Mouse (Mus musculus) forebrain, embryonic 14.5 days (tissue): Measurements from ENCODE around the gene Pdzk1. TPM values are rescaled to one million over a fixed set of nuclear protein-coding genes. Genes with fewer than 3 reads are reported as not detected.

ENCODE experiments used
- ATAC-seq: fragments of 200-750 bp; cut with Nextera tagmentation; 2 replicates; pipeline ENCODE4 v1.8.0; 2017; ENCODE audit warnings: mild to moderate bottlenecking, moderate library complexity
- DNase-seq: peaks from one replicate; pipeline ENCODE4 v3.0.0-alpha.2; 2015; ENCODE audit warnings: low spot score
- H3K27ac ChIP-seq: fragments of 300-500 bp; sonication (generic); 2 replicates; pipeline ENCODE4 v1.5.1; 2014; ENCODE audit warnings: low read depth, mild to moderate bottlenecking, control low read depth, low read length, moderate library complexity
- H3K27me3 ChIP-seq: fragments of 300-500 bp; sonication (generic); replicated peaks from 2 replicates; pipeline ENCODE4 v1.6.1; 2014; ENCODE audit warnings: low read length, control low read depth, mixed read lengths; ENCODE audit not compliant: control insufficient read depth, insufficient read depth
- H3K36me3 ChIP-seq: fragments of 300-500 bp; sonication (generic); 2 replicates; pipeline ENCODE4 v1.6.1; 2014; ENCODE audit warnings: low read length, control low read depth; ENCODE audit not compliant: control insufficient read depth, insufficient read depth
- H3K4me1 ChIP-seq: fragments of 300-500 bp; sonication (generic); 2 replicates; pipeline ENCODE4 v1.6.1; 2014; ENCODE audit warnings: antibody characterized with exemption, low read length, control low read depth; ENCODE audit not compliant: control insufficient read depth, insufficient read depth
- H3K4me2 ChIP-seq: fragments of 300-500 bp; sonication (generic); 2 replicates; pipeline ENCODE4 v1.6.1; 2014; ENCODE audit warnings: mild to moderate bottlenecking, control low read depth, low read length
- H3K4me3 ChIP-seq: fragments of 300-500 bp; sonication (generic); 2 replicates; pipeline ENCODE4 v1.5.1; 2014; ENCODE audit warnings: low read depth, low read length, control low read depth
- H3K9ac ChIP-seq: fragments of 300-500 bp; sonication (generic); 2 replicates; pipeline ENCODE4 v1.6.1; 2014; ENCODE audit warnings: mild to moderate bottlenecking, low read length, control low read depth, moderate library complexity
- H3K9me3 ChIP-seq: fragments of 300-500 bp; sonication (generic); replicated peaks from 2 replicates; pipeline ENCODE4 v1.6.1; 2016; ENCODE audit warnings: low read length, control low read depth, mixed read lengths; ENCODE audit not compliant: control insufficient read depth
- WGBS: fragments of 180-500 bp; shearing (Covaris S2); extraction: QIAGEN DNeasy Blood & Tissue Kit; methylation state at CpG from one replicate; pipeline ENCODE4 v1.1.7; 2014; 5-methylcytosine and 5-hydroxymethylcytosine counted together
- polyA plus RNA-seq: library from polyadenylated mRNA; unstranded; fragments of >200 nt; fragmentation: Nextera tagmentation; extraction: Ambion mirVana; gene quantifications from 2 replicates; pipeline ENCODE4 v1.2.1, GENCODE M21; 2014

Gene Pdzk1
- polyA plus RNA-seq, 1 experiment from 2014 or later = not detected

GRCm38 (mm10) chr3:96812395-96813091, 16.5 kb upstream of the Pdzk1 start:
- WGBS = 46% methylated on average over 20 of the region's 20 CpGs
- Histone ChIP-seq H3K27ac (no peak overlapping the region), H3K4me3 (no peak overlapping the region), H3K36me3 (no peaks in the 10 kb centered on the region), H3K9me3 (no peaks in the 10 kb centered on the region), H3K27me3 (no peaks in the 10 kb centered on the region), H3K9ac (no peak overlapping the region), H3K4me2 (no peak overlapping the region; the same call in 1 of the 2 replicates), H3K4me1 (no peaks in the 10 kb centered on the region)
- DNase-seq (peak; percentile 73), ATAC-seq (no peak)

GRCm38 (mm10) chr3:96813106-96813505, 16.0 kb upstream of the Pdzk1 start:
- H3K4me2 ChIP-seq = no peak overlapping the region; the same call in 1 of the 2 replicates
- DNase-seq (peak; percentile 43), ATAC-seq (no peak)
- no peaks in the 10 kb centered on the region for H3K9me3 ChIP-seq
- H3K4me3 ChIP-seq = no peak overlapping the region
- no peaks in the 10 kb centered on the region for H3K27me3 ChIP-seq
- H3K9ac ChIP-seq = no peak overlapping the region
- H3K36me3 ChIP-seq = no peaks in the 10 kb centered on the region
- no peaks in the 10 kb centered on the region for H3K4me1 ChIP-seq
- no peak overlapping the region for H3K27ac ChIP-seq
- WGBS = 47% methylated on average over 9 of the region's 9 CpGs

- no peaks in the 10 kb centered on the region for H3K9me3 ChIP-seq
- DNase-seq (no peak), ATAC-seq (no peak)
- WGBS = 67% methylated on average over 7 of the region's 7 CpGs
- H3K4me3 ChIP-seq = no peak overlapping the region
- H3K4me1 ChIP-seq = no peaks in the 10 kb centered on the region
- no peaks in the 10 kb centered on the region for H3K27me3 ChIP-seq
- no peak overlapping the region for H3K4me2 ChIP-seq
- no peak overlapping the region for H3K9ac ChIP-seq
- H3K27ac ChIP-seq = no peak overlapping the region
- H3K36me3 ChIP-seq = no peaks in the 10 kb centered on the region
Observed at GRCm38 (mm10) chr3:96813591-96814244, 15.4 kb upstream of the Pdzk1 start.

- WGBS = 72% methylated on average over 6 of the region's 6 CpGs
- no peak overlapping the region for H3K27ac ChIP-seq
- ATAC-seq = no peak
Observed at GRCm38 (mm10) chr3:96814342-96814741, 14.7 kb upstream of the Pdzk1 start.

GRCm38 (mm10) chr3:96820116-96820915, 8.8 kb upstream of the Pdzk1 start:
- DNase-seq (no peak), ATAC-seq (no peak)
- no peaks in the 10 kb centered on the region for H3K9me3 ChIP-seq
- 84% methylated on average over 6 of the region's 6 CpGs for WGBS
- no peak overlapping the region for H3K27ac ChIP-seq
- H3K36me3 ChIP-seq = no peaks in the 10 kb centered on the region
- H3K4me2 ChIP-seq = no peak overlapping the region
- H3K4me1 ChIP-seq = no peaks in the 10 kb centered on the region
- H3K9ac ChIP-seq = no peak overlapping the region
- H3K27me3 ChIP-seq = no peaks in the 10 kb centered on the region
- no peak overlapping the region for H3K4me3 ChIP-seq

More at GRCm38 (mm10) chr3:96814342-96814741, 14.7 kb upstream of the Pdzk1 start:
- H3K9ac ChIP-seq = no peak overlapping the region
- H3K4me2 ChIP-seq = no peak overlapping the region
- H3K4me1 ChIP-seq = no peaks in the 10 kb centered on the region
- H3K36me3 ChIP-seq = no peaks in the 10 kb centered on the region
- H3K9me3 ChIP-seq = no peaks in the 10 kb centered on the region
- H3K27me3 ChIP-seq = no peaks in the 10 kb centered on the region
- no peak overlapping the region for H3K4me3 ChIP-seq
- DNase-seq = no peak

GRCm38 (mm10) chr3:96821581-96821980, 7.5 kb upstream of the Pdzk1 start:
- H3K27me3 ChIP-seq = no peaks in the 10 kb centered on the region
- WGBS = 86% methylated on average over 4 of the region's 4 CpGs
- ATAC-seq (no peak), DNase-seq (no peak)
- no peak overlapping the region for H3K4me2 ChIP-seq
- H3K9me3 ChIP-seq = no peaks in the 10 kb centered on the region
- H3K27ac ChIP-seq = no peak overlapping the region
- H3K4me3 ChIP-seq = no peak overlapping the region
- no peaks in the 10 kb centered on the region for H3K4me1 ChIP-seq
- no peak overlapping the region for H3K9ac ChIP-seq
- H3K36me3 ChIP-seq = no peaks in the 10 kb centered on the region

GRCm38 (mm10) chr3:96823701-96824100, 5.4 kb upstream of the Pdzk1 start:
- ATAC-seq = no peak
- 80% methylated on average over 3 of the region's 3 CpGs for WGBS
- no peak overlapping the region for H3K4me2 ChIP-seq
- H3K27me3 ChIP-seq = no peaks in the 10 kb centered on the region
- no peak overlapping the region for H3K9ac ChIP-seq
- DNase-seq = no peak
- H3K4me3 ChIP-seq = no peak overlapping the region
- no peaks in the 10 kb centered on the region for H3K36me3 ChIP-seq
- H3K9me3 ChIP-seq = no peaks in the 10 kb centered on the region
- no peak overlapping the region for H3K27ac ChIP-seq
- H3K4me1 ChIP-seq = no peaks in the 10 kb centered on the region

- no peaks in the 10 kb centered on the region for H3K27me3 ChIP-seq
- H3K9me3 ChIP-seq = no peaks in the 10 kb centered on the region
- ATAC-seq = no peak
- H3K36me3 ChIP-seq = no peaks in the 10 kb centered on the region
- no peak overlapping the region for H3K27ac ChIP-seq
- DNase-seq = no peak
- WGBS = 71% methylated on average over 12 of the region's 12 CpGs
- no peak overlapping the region for H3K4me3 ChIP-seq
- no peak overlapping the region for H3K4me2 ChIP-seq
- no peak overlapping the region for H3K9ac ChIP-seq
- H3K4me1 ChIP-seq = no peaks in the 10 kb centered on the region
Observed at GRCm38 (mm10) chr3:96824614-96825013, 4.5 kb upstream of the Pdzk1 start.
